Mouse (Mus musculus) layer of hippocampus, adult 11-12 months (tissue): ENCODE measurements around the gene Ube2j1.
"Not testable (repeated sequence)": the region's sequence is repeated elsewhere in the genome, so short reads cannot be mapped to it uniquely, and the experiment has no call there.

Experiments
- DNase-seq: peaks from one replicate; pipeline ENCODE4 v3.0.0; 2022; ENCODE audit warnings: low spot score

The Ube2j1 gene

GRCm38 (mm10) chr4:33031195-33031960 lies at the start of gene Ube2j1:
Gene Ube2j1, plus strand, starts transcription at chr4:33031416.
- DNase-seq: peak; percentile 89

GRCm38 (mm10) chr4:32981617-32982016 lies 49.6 kb upstream of the Ube2j1 start:
- no peak for DNase-seq

GRCm38 (mm10) chr4:32982041-32982715 lies 49.0 kb upstream of the Ube2j1 start:
- DNase-seq: no peak

- DNase-seq: peak; percentile 42
Measured at GRCm38 (mm10) chr4:32982716-32983175, 48.5 kb upstream of the Ube2j1 start, which contains the start of gene Rragd. Gene Rragd, plus strand, starts transcription at chr4:32983037.

- peak; percentile 62 for DNase-seq
Measured at GRCm38 (mm10) chr4:32983176-32984155, 47.8 kb upstream of the Ube2j1 start.

GRCm38 (mm10) chr4:32984242-32984641 lies 47.0 kb upstream of the Ube2j1 start:
- DNase-seq: peak; percentile 13

- DNase-seq: no peak
Measured at GRCm38 (mm10) chr4:32984801-32985675, 46.2 kb upstream of the Ube2j1 start.

- no peak for DNase-seq
Measured at GRCm38 (mm10) chr4:32985684-32986083, 45.5 kb upstream of the Ube2j1 start.

- DNase-seq: no peak
Measured at GRCm38 (mm10) chr4:32987006-32987405, 44.2 kb upstream of the Ube2j1 start.

GRCm38 (mm10) chr4:32989346-32989745 lies 41.9 kb upstream of the Ube2j1 start:
- DNase-seq: no peak

- DNase-seq: no peak
Measured at GRCm38 (mm10) chr4:32994168-32994567, 37.0 kb upstream of the Ube2j1 start.

GRCm38 (mm10) chr4:32996083-32996482 lies 35.1 kb upstream of the Ube2j1 start:
- no peak for DNase-seq

- DNase-seq: no peak
Measured at GRCm38 (mm10) chr4:32997571-32997970, 33.6 kb upstream of the Ube2j1 start.

GRCm38 (mm10) chr4:32998996-32999395 lies 32.2 kb upstream of the Ube2j1 start:
- no peak for DNase-seq

GRCm38 (mm10) chr4:33002081-33002480 lies 29.1 kb upstream of the Ube2j1 start:
- no peak for DNase-seq

- not testable (repeated sequence) for DNase-seq
Measured at GRCm38 (mm10) chr4:33005595-33006470, 25.4 kb upstream of the Ube2j1 start.

- no peak for DNase-seq
Measured at GRCm38 (mm10) chr4:33006844-33007243, 24.4 kb upstream of the Ube2j1 start.

- DNase-seq: no peak
Measured at GRCm38 (mm10) chr4:33007443-33008217, 23.6 kb upstream of the Ube2j1 start.

GRCm38 (mm10) chr4:33010078-33010477 lies 21.1 kb upstream of the Ube2j1 start:
- DNase-seq: no peak
